Mouse (Mus musculus) kidney, embryonic 16.5 days (tissue): ENCODE results near the gene Trmt13. TPM values are rescaled to one million over a fixed set of nuclear protein-coding genes. Genes with fewer than 3 reads are reported as not detected.

ENCODE experiments used
- ATAC-seq: fragments of 200-750 bp; cut with Nextera tagmentation; 2 replicates; pipeline ENCODE4 v1.8.0; 2017; ENCODE audit warnings: moderate TSS enrichment; ENCODE audit not compliant: low FRiP score, low TSS enrichment
- H3K27ac ChIP-seq: fragments of 300-500 bp; sonication (generic); 2 replicates; pipeline ENCODE4 v1.5.1; 2014; ENCODE audit warnings: low read length
- H3K27me3 ChIP-seq: fragments of 300-500 bp; sonication (generic); 2 replicates; pipeline ENCODE4 v1.6.1; 2014; ENCODE audit warnings: low read length, control low read depth, mixed read lengths; ENCODE audit not compliant: insufficient read depth
- H3K36me3 ChIP-seq: fragments of 300-500 bp; sonication (generic); 2 replicates; pipeline ENCODE4 v1.6.1; 2014; ENCODE audit warnings: low read length, control low read depth, mixed read lengths; ENCODE audit not compliant: insufficient read depth
- H3K4me1 ChIP-seq: fragments of 300-500 bp; sonication (generic); 2 replicates; pipeline ENCODE4 v1.6.1; 2014; ENCODE audit warnings: low read length, control low read depth, mixed read lengths; ENCODE audit not compliant: insufficient read depth
- H3K4me2 ChIP-seq: fragments of 300-500 bp; sonication (generic); replicated peaks from 2 replicates; pipeline ENCODE4 v1.6.1; 2014; ENCODE audit warnings: low read depth, low read length
- H3K4me3 ChIP-seq: fragments of 300-500 bp; sonication (generic); 2 replicates; pipeline ENCODE4 v1.5.1; 2014; ENCODE audit warnings: mild to moderate bottlenecking, low read length
- H3K9ac ChIP-seq: fragments of 300-500 bp; sonication (generic); replicated peaks from 2 replicates; pipeline ENCODE4 v1.6.1; 2014; ENCODE audit warnings: low read length
- H3K9me3 ChIP-seq: fragments of 300-500 bp; sonication (generic); 2 replicates; pipeline ENCODE4 v1.6.1; 2016; ENCODE audit warnings: low read length, control low read depth
- WGBS: fragments of 180-500 bp; shearing (Covaris S2); extraction: QIAGEN DNeasy Blood & Tissue Kit; methylation state at CpG from one replicate; pipeline ENCODE4 v1.1.7; 2014; 5-methylcytosine and 5-hydroxymethylcytosine counted together
- polyA plus RNA-seq: library from polyadenylated mRNA; unstranded; fragments of >200 nt; fragmentation: Nextera tagmentation; extraction: Ambion mirVana; gene quantifications from 2 replicates; pipeline ENCODE4 v1.2.1, GENCODE M21; 2015

Gene Trmt13
- polyA plus RNA-seq, 1 experiment from 2014 or later = 22.5 TPM

GRCm38 (mm10) chr3:116635799-116636198 is 21.4 kb upstream of the Trmt13 start:
- Histone ChIP-seq H3K4me3 (no peak overlapping the region), H3K27ac (no peak overlapping the region), H3K36me3 (peaks cover 66% of the 10 kb centered on the region), H3K27me3 (no peaks in the 10 kb centered on the region), H3K4me2 (no peak overlapping the region), H3K9ac (no peak overlapping the region), H3K9me3 (no peaks in the 10 kb centered on the region), H3K4me1 (no peaks in the 10 kb centered on the region)
- ATAC-seq = no peak
- 78% methylated on average over 5 of the region's 5 CpGs for WGBS

GRCm38 (mm10) chr3:116634853-116635252 is 20.5 kb upstream of the Trmt13 start:
- Histone ChIP-seq H3K9ac (no peak overlapping the region), H3K4me1 (no peaks in the 10 kb centered on the region), H3K36me3 (peaks cover 58% of the 10 kb centered on the region), H3K9me3 (no peaks in the 10 kb centered on the region), H3K27ac (no peak overlapping the region), H3K4me2 (no peak overlapping the region), H3K27me3 (no peaks in the 10 kb centered on the region), H3K4me3 (no peak overlapping the region)
- no peak for ATAC-seq
- WGBS = 90% methylated on average over 8 of the region's 8 CpGs

GRCm38 (mm10) chr3:116634091-116634490 is 19.7 kb upstream of the Trmt13 start:
- ATAC-seq = no peak
- H3K27ac ChIP-seq = no peak overlapping the region
- WGBS = 86% methylated on average over 3 of the region's 3 CpGs
- H3K27me3 ChIP-seq = no peaks in the 10 kb centered on the region
- H3K4me3 ChIP-seq = no peak overlapping the region
- no peaks in the 10 kb centered on the region for H3K9me3 ChIP-seq
- H3K4me2 ChIP-seq = no peak overlapping the region
- H3K36me3 ChIP-seq = peaks cover 53% of the 10 kb centered on the region
- no peak overlapping the region for H3K9ac ChIP-seq
- no peaks in the 10 kb centered on the region for H3K4me1 ChIP-seq

GRCm38 (mm10) chr3:116632971-116633370 is 18.6 kb upstream of the Trmt13 start:
- Histone ChIP-seq H3K27ac (no peak overlapping the region), H3K27me3 (no peaks in the 10 kb centered on the region), H3K4me3 (no peak overlapping the region), H3K9ac (no peak overlapping the region), H3K9me3 (no peaks in the 10 kb centered on the region), H3K4me2 (no peak overlapping the region), H3K36me3 (peaks cover 44% of the 10 kb centered on the region), H3K4me1 (no peaks in the 10 kb centered on the region)
- no peak for ATAC-seq
- 94% methylated on average over 3 of the region's 3 CpGs for WGBS

- H3K9me3 ChIP-seq = no peaks in the 10 kb centered on the region
- ATAC-seq = no peak
- peaks cover 39% of the 10 kb centered on the region for H3K36me3 ChIP-seq
- WGBS = 79% methylated on average over 1 of the region's 1 CpGs
- H3K27me3 ChIP-seq = no peaks in the 10 kb centered on the region
- H3K4me2 ChIP-seq = no peak overlapping the region
- no peaks in the 10 kb centered on the region for H3K4me1 ChIP-seq
- H3K4me3 ChIP-seq = no peak overlapping the region
- no peak overlapping the region for H3K27ac ChIP-seq
- H3K9ac ChIP-seq = no peak overlapping the region
These were observed 17.1 kb upstream of the Trmt13 start for GRCm38 (mm10) chr3:116631459-116631858.

- H3K36me3 ChIP-seq = peaks cover 38% of the 10 kb centered on the region
- no peak overlapping the region for H3K27ac ChIP-seq
- 95% methylated on average over 7 of the region's 7 CpGs for WGBS
- no peak overlapping the region for H3K4me3 ChIP-seq
- no peak overlapping the region for H3K4me2 ChIP-seq
- no peak for ATAC-seq
- H3K27me3 ChIP-seq = no peaks in the 10 kb centered on the region
- no peak overlapping the region for H3K9ac ChIP-seq
- no peaks in the 10 kb centered on the region for H3K9me3 ChIP-seq
- no peaks in the 10 kb centered on the region for H3K4me1 ChIP-seq
These were observed 8.3 kb upstream of the Trmt13 start for GRCm38 (mm10) chr3:116622641-116623040.

- Histone ChIP-seq H3K4me1 (no peaks in the 10 kb centered on the region), H3K36me3 (peaks cover 34% of the 10 kb centered on the region), H3K9me3 (no peaks in the 10 kb centered on the region), H3K4me3 (no peak overlapping the region), H3K27me3 (no peaks in the 10 kb centered on the region), H3K9ac (no peak overlapping the region), H3K27ac (no peak overlapping the region), H3K4me2 (no peak overlapping the region)
- ATAC-seq = no peak
- 92% methylated on average over 7 of the region's 7 CpGs for WGBS
These were observed 6.4 kb upstream of the Trmt13 start for GRCm38 (mm10) chr3:116620636-116621370.

- H3K27ac ChIP-seq = no peak overlapping the region
- no peak for ATAC-seq
- WGBS = 88% methylated on average over 6 of the region's 6 CpGs
- no peak overlapping the region for H3K9ac ChIP-seq
- no peaks in the 10 kb centered on the region for H3K4me1 ChIP-seq
- H3K4me3 ChIP-seq = no peak overlapping the region
- no peaks in the 10 kb centered on the region for H3K9me3 ChIP-seq
- no peak overlapping the region for H3K4me2 ChIP-seq
- peaks cover 49% of the 10 kb centered on the region for H3K36me3 ChIP-seq
- H3K27me3 ChIP-seq = no peaks in the 10 kb centered on the region
These were observed 4.5 kb upstream of the Trmt13 start for GRCm38 (mm10) chr3:116618855-116619254.

GRCm38 (mm10) chr3:116615318-116616068 is 1.1 kb upstream of the Trmt13 start:
- Histone ChIP-seq H3K4me2 (no peak overlapping the region), H3K9me3 (no peaks in the 10 kb centered on the region), H3K27ac (no peak overlapping the region), H3K9ac (no peak overlapping the region), H3K36me3 (peaks cover 43% of the 10 kb centered on the region), H3K4me1 (no peaks in the 10 kb centered on the region), H3K27me3 (no peaks in the 10 kb centered on the region), H3K4me3 (no peak overlapping the region)
- 88% methylated on average over 8 of the region's 8 CpGs for WGBS
- no peak for ATAC-seq

- no peaks in the 10 kb centered on the region for H3K4me1 ChIP-seq
- ATAC-seq = no peak
- H3K9me3 ChIP-seq = no peaks in the 10 kb centered on the region
- WGBS = 75% methylated on average over 9 of the region's 9 CpGs
- no peak overlapping the region for H3K27ac ChIP-seq
- H3K36me3 ChIP-seq = peaks cover 8% of the 10 kb centered on the region; the same call in 1 of the 2 replicates
- no peak overlapping the region for H3K4me3 ChIP-seq
- no peak overlapping the region for H3K9ac ChIP-seq
- H3K4me2 ChIP-seq = no peak overlapping the region
- H3K27me3 ChIP-seq = no peaks in the 10 kb centered on the region
These were observed 9.8 kb downstream of the Trmt13 start for GRCm38 (mm10) chr3:116604570-116604969.
